Mouse (Mus musculus) megakaryocyte, embryonic 14.5 days (primary cell): ENCODE results near the gene Mmp24.

Experiments used
- FLI1 ChIP-seq: IDR thresholded peaks from 2 replicates; pipeline ENCODE4 v1.6.1; 2012; ENCODE audit warnings: low read length, inconsistent platforms, mixed read lengths
- GATA1 ChIP-seq: IDR thresholded peaks from 3 replicates; pipeline ENCODE4 v1.6.1; 2012; ENCODE audit warnings: mixed read lengths, low read length, inconsistent platforms, borderline replicate concordance

DNA sequence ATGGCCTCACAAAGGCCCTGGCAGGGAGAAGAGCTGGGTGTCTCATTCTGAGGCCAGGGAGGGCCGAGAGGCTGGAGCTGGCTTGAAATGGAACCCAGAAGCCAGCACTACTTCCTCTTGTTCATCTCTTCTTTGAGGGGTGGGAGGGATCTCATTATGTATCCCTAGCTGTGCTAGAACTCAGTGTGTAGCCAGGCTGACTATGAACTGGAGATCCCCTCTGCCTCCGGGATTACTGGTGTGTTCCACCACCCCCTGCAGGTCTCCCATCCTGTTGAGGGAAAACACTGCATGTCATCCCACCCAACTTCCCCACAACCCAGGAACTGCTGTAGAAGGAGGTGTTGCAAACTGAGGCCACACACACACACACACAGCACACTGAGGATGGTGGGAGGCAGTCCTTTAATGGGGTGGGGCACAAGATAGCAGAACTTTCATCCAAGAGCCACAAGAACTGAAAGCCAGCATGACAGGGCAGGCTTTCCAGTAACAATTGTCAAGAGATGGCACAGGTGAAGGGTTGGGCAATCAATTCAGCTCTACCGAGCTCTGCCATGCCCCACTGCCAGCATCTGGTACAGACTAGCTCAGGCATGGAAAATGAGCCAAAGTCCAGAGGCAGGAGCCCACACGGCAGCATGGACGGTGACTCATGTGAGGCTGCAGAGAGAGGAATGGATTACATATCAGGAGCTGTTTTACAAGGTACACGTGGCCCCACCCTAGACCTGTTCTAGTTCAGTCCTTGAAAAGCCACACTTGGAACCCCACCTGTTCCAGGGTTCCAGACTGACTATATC, 44.5 kb downstream of the Mmp24 start:
- TF ChIP-seq GATA1, result no peak
- no peak for TF ChIP-seq FLI1
